Mouse (Mus musculus) neural tube, embryonic 12.5 days (tissue): ENCODE results near the gene Gm17467. TPM values are rescaled to one million over a fixed set of nuclear protein-coding genes. Genes with fewer than 3 reads are reported as not detected.
"Not testable (repeated sequence)": the region's sequence is repeated elsewhere in the genome, so short reads cannot be mapped to it uniquely, and the experiment has no call there.

Source experiments
- ATAC-seq: fragments of 200-750 bp; cut with Nextera tagmentation; 2 replicates; pipeline ENCODE4 v1.8.0; 2017; ENCODE audit warnings: low read depth, mild to moderate bottlenecking, moderate TSS enrichment, moderate library complexity; ENCODE audit not compliant: low FRiP score
- H3K27ac ChIP-seq: fragments of 300-500 bp; sonication (generic); 2 replicates; pipeline ENCODE4 v1.5.1; 2016
- H3K27me3 ChIP-seq: fragments of 300-500 bp; sonication (generic); replicated peaks from 2 replicates; pipeline ENCODE4 v1.6.1; 2016; ENCODE audit warnings: mild to moderate bottlenecking
- H3K36me3 ChIP-seq: fragments of 300-500 bp; sonication (generic); 2 replicates; pipeline ENCODE4 v1.6.1; 2016; ENCODE audit warnings: mild to moderate bottlenecking
- H3K4me1 ChIP-seq: fragments of 300-500 bp; sonication (generic); 2 replicates; pipeline ENCODE4 v1.6.1; 2016
- H3K4me2 ChIP-seq: fragments of 300-500 bp; sonication (generic); replicated peaks from 2 replicates; pipeline ENCODE4 v1.6.1; 2016; ENCODE audit warnings: mild to moderate bottlenecking
- H3K4me3 ChIP-seq: fragments of 300-500 bp; sonication (generic); 2 replicates; pipeline ENCODE4 v1.5.1; 2016
- H3K9ac ChIP-seq: fragments of 300-500 bp; sonication (generic); 2 replicates; pipeline ENCODE4 v1.6.1; 2016; ENCODE audit warnings: mild to moderate bottlenecking
- H3K9me3 ChIP-seq: fragments of 300-500 bp; sonication (generic); 2 replicates; pipeline ENCODE4 v1.6.1; 2016; ENCODE audit warnings: mild to moderate bottlenecking
- WGBS: fragments of 180-500 bp; shearing (Covaris S2); methylation state at CpG from one replicate; pipeline ENCODE4 v1.1.7; 2016; 5-methylcytosine and 5-hydroxymethylcytosine counted together
- polyA plus RNA-seq: library from polyadenylated mRNA; unstranded; fragments of >200 nt; fragmentation: Nextera tagmentation; extraction: Ambion mirVana; gene quantifications from 2 replicates; pipeline ENCODE4 v1.2.1, GENCODE M21; 2016

Gm17467 gene
- polyA plus RNA-seq: not detected in 2 replicates

DNA sequence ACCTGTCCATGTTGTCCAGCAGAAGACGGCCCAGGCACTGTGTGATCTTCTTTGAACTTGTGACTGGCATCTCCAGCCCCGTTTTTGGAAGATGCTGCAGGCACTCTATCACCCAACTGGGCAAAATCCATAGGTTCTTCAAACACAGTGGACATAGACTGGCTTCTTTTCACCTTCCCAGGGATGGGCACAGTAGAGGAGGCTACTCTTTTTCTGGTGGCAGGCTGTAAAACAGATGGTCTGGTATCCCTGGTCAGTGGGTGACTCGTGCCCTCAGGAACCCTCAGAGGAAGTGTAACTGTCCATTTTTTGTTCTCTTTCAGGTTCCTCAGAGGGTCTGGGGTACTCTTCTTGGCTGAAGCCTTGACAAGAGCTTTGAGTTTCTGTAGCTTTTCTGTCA lies at the start of gene Gm17467:
Gene Gm17467, minus strand, starts transcription at position 101 of the 400 bp plus-strand sequence.
- H3K4me2 ChIP-seq, H3K4me3 ChIP-seq, H3K9ac ChIP-seq, H3K4me1 ChIP-seq, H3K27ac ChIP-seq, H3K36me3 ChIP-seq, H3K9me3 ChIP-seq, H3K27me3 ChIP-seq, ATAC-seq: not testable (repeated sequence)
- WGBS: no CpG with 5 or more reads among the region's 3 CpGs

Other genes starting within 250 kb of the Gm17467 start
- not detected in 2 replicates for gene Cldn34c2, start 123.1 kb downstream of the Gm17467 start, polyA plus RNA-seq
- gene Cldn34c3, start 88.9 kb upstream of the Gm17467 start, polyA plus RNA-seq: not detected in 2 replicates